Mouse (Mus musculus): ENCODE data around the gene Hace1.

DNA sequence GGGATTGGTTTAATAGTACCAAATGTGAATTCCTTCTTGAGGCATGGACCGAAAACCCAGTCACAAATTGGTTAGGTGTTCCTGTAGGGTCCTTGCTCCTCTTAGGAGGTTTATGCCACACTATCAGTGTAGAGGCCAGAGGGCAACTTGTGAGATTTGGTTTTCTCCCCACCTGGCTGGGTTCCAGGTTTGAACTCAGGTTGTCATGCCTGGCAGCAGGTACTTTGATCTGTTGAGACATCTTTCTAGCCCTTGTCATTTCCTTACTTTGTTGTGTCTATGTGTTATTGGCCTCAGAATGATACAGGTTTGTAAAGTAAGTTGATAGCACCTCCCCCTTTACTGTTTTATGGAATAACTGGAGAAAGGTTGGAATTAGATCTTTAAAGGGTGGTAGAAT is 117.9 kb downstream of the Hace1 start:
- TF ChIP-seq CTCF (IDR thresholded peaks at IDR 0.05; ENCODE audit: control insufficient read depth, insufficient read depth, insufficient read length) = no peak
- TF ChIP-seq MAX (IDR thresholded peaks at IDR 0.05) = no peak
- TF ChIP-seq CEBPB (IDR thresholded peaks at IDR 0.05; ENCODE audit: low read depth) = no peak
- TF ChIP-seq USF1 (IDR thresholded peaks at IDR 0.05; ENCODE audit: low read depth) = no peak
- TF ChIP-seq MYOG (IDR thresholded peaks at IDR 0.05; ENCODE audit: control insufficient read depth, extremely low read depth, insufficient read length) = no peak
